Mouse (Mus musculus) heart, embryonic 11.5 days (tissue): ENCODE measurements at regions not wholly inside any gene's neighbourhood (a gene's known extent, or its start where the extent isn't known, plus 50 kb on each side); places are given as distances from the start of the nearest gene placed in this dataset.

Experiments
- ATAC-seq: fragments of 200-750 bp; cut with Nextera tagmentation; replicated peaks from 2 replicates; pipeline ENCODE4 v1.8.0; 2017; ENCODE audit warnings: moderate library complexity; ENCODE audit not compliant: insufficient number of reproducible peaks, low FRiP score, low TSS enrichment
- H3K27ac ChIP-seq: fragments of 300-500 bp; sonication (generic); 2 replicates; pipeline ENCODE4 v1.5.1; 2014; ENCODE audit warnings: mild to moderate bottlenecking, low read depth, low read length
- H3K27me3 ChIP-seq: fragments of 300-500 bp; sonication (generic); 2 replicates; pipeline ENCODE4 v1.6.1; 2014; ENCODE audit warnings: mild to moderate bottlenecking, low read length, mixed read lengths; ENCODE audit not compliant: control insufficient read depth, insufficient read depth
- H3K36me3 ChIP-seq: fragments of 300-500 bp; sonication (generic); 2 replicates; pipeline ENCODE4 v1.6.1; 2014; ENCODE audit warnings: mild to moderate bottlenecking, low read length, moderate library complexity, mixed read lengths; ENCODE audit not compliant: control insufficient read depth, insufficient read depth
- H3K4me1 ChIP-seq: fragments of 300-500 bp; sonication (generic); 2 replicates; pipeline ENCODE4 v1.6.1; 2014; ENCODE audit warnings: low read length; ENCODE audit not compliant: control insufficient read depth, insufficient read depth
- H3K4me2 ChIP-seq: fragments of 300-500 bp; sonication (generic); 2 replicates; pipeline ENCODE4 v1.6.1; 2014; ENCODE audit warnings: mild to moderate bottlenecking, moderate library complexity
- H3K4me3 ChIP-seq: fragments of 300-500 bp; sonication (generic); 2 replicates; pipeline ENCODE4 v1.5.1; 2014; ENCODE audit warnings: low read depth, low read length
- H3K9ac ChIP-seq: fragments of 300-500 bp; sonication (generic); 2 replicates; pipeline ENCODE4 v1.6.1; 2014; ENCODE audit warnings: mild to moderate bottlenecking, low read depth, low read length, moderate library complexity
- H3K9me3 ChIP-seq: fragments of 300-500 bp; sonication (generic); replicated peaks from 2 replicates; pipeline ENCODE4 v1.6.1; 2016; ENCODE audit warnings: low read length; ENCODE audit not compliant: control insufficient read depth
- WGBS: fragments of 180-500 bp; shearing (Covaris S2); extraction: QIAGEN DNeasy Blood & Tissue Kit; methylation state at CpG from one replicate; pipeline ENCODE4 v1.1.7; 2014; ENCODE audit not compliant: insufficient replicate concordance; 5-methylcytosine and 5-hydroxymethylcytosine counted together

- WGBS, result 72% methylated on average over 8 of the region's 8 CpGs
- no peak overlapping the region for H3K27ac ChIP-seq
- H3K9me3 ChIP-seq, result no peaks in the 10 kb centered on the region
- no peak overlapping the region for H3K4me2 ChIP-seq
- no peak for ATAC-seq
- no peaks in the 10 kb centered on the region for H3K27me3 ChIP-seq
- H3K36me3 ChIP-seq, result no peaks in the 10 kb centered on the region
- H3K4me1 ChIP-seq, result peaks cover 9% of the 10 kb centered on the region; the same call in 1 of the 2 replicates
- no peak overlapping the region for H3K9ac ChIP-seq
- H3K4me3 ChIP-seq, result no peak overlapping the region
Observed at GRCm38 (mm10) chr8:103851286-103851685, 250.1 kb upstream of the Cdh5 start.

GRCm38 (mm10) chr8:103853048-103853447 is 248.4 kb upstream of the Cdh5 start:
- H3K4me3 ChIP-seq, result no peak overlapping the region
- H3K4me1 ChIP-seq, result peaks cover 9% of the 10 kb centered on the region; the same call in 1 of the 2 replicates
- H3K4me2 ChIP-seq, result no peak overlapping the region
- H3K27me3 ChIP-seq, result no peaks in the 10 kb centered on the region
- no peak overlapping the region for H3K27ac ChIP-seq
- H3K9ac ChIP-seq, result no peak overlapping the region
- 0 out of 2 replicates have a peak, but pooled peaks have one; percentile 19 for ATAC-seq
- no peaks in the 10 kb centered on the region for H3K36me3 ChIP-seq
- 69% methylated on average over 4 of the region's 4 CpGs for WGBS
- H3K9me3 ChIP-seq, result no peaks in the 10 kb centered on the region

GRCm38 (mm10) chr8:103855291-103855690 is 246.1 kb upstream of the Cdh5 start:
- Histone ChIP-seq H3K4me2 (peak overlapping the region; percentile 3; the same call in 1 of the 2 replicates), H3K27ac (0 out of 2 replicates have a peak overlapping the region, but pooled peaks have one; percentile 7)
- WGBS, result 42% methylated on average over 9 of the region's 9 CpGs

GRCm38 (mm10) chr8:103859130-103859529 is 242.3 kb upstream of the Cdh5 start:
- H3K4me1 ChIP-seq, result peaks cover 5% of the 10 kb centered on the region; the same call in 1 of the 2 replicates
- no peaks in the 10 kb centered on the region for H3K36me3 ChIP-seq
- H3K9ac ChIP-seq, result no peak overlapping the region
- WGBS, result 68% methylated on average over 1 of the region's 1 CpGs
- H3K27ac ChIP-seq, result no peak overlapping the region
- ATAC-seq, result no peak
- no peak overlapping the region for H3K4me3 ChIP-seq
- no peak overlapping the region for H3K4me2 ChIP-seq
- H3K27me3 ChIP-seq, result no peaks in the 10 kb centered on the region
- H3K9me3 ChIP-seq, result no peaks in the 10 kb centered on the region

More at GRCm38 (mm10) chr8:103855291-103855690, 246.1 kb upstream of the Cdh5 start:
- no peak overlapping the region for H3K4me3 ChIP-seq
- no peak overlapping the region for H3K9ac ChIP-seq
- no peaks in the 10 kb centered on the region for H3K9me3 ChIP-seq
- H3K27me3 ChIP-seq, result no peaks in the 10 kb centered on the region
- ATAC-seq, result 0 out of 2 replicates have a peak, but pooled peaks have one; percentile 37
- H3K4me1 ChIP-seq, result peaks cover 9% of the 10 kb centered on the region; the same call in 1 of the 2 replicates
- no peaks in the 10 kb centered on the region for H3K36me3 ChIP-seq

GRCm38 (mm10) chr8:103873598-103874502 is 227.6 kb upstream of the Cdh5 start:
- Histone ChIP-seq H3K4me3 (no peak overlapping the region), H3K9me3 (no peaks in the 10 kb centered on the region), H3K36me3 (no peaks in the 10 kb centered on the region), H3K27ac (peak overlapping the region; percentile 59), H3K27me3 (no peaks in the 10 kb centered on the region), H3K4me1 (peaks cover 18% of the 10 kb centered on the region), H3K4me2 (no peak overlapping the region), H3K9ac (no peak overlapping the region)
- peak; percentile 70 for ATAC-seq
- 17% methylated on average over 7 of the region's 7 CpGs for WGBS

GRCm38 (mm10) chr8:103874506-103874905 is 226.9 kb upstream of the Cdh5 start:
- WGBS, result 36% methylated on average over 8 of the region's 8 CpGs
- H3K4me2 ChIP-seq, result no peak overlapping the region

GRCm38 (mm10) chr8:103879505-103879904 is 221.9 kb upstream of the Cdh5 start:
- no peaks in the 10 kb centered on the region for H3K36me3 ChIP-seq
- no peak for ATAC-seq
- WGBS, result 72% methylated on average over 2 of the region's 2 CpGs

More at GRCm38 (mm10) chr8:103874506-103874905, 226.9 kb upstream of the Cdh5 start:
- H3K4me1 ChIP-seq, result peaks cover 18% of the 10 kb centered on the region
- H3K9me3 ChIP-seq, result no peaks in the 10 kb centered on the region
- no peak for ATAC-seq
- H3K27me3 ChIP-seq, result no peaks in the 10 kb centered on the region
- H3K27ac ChIP-seq, result no peak overlapping the region
- no peak overlapping the region for H3K9ac ChIP-seq
- no peak overlapping the region for H3K4me3 ChIP-seq
- no peaks in the 10 kb centered on the region for H3K36me3 ChIP-seq

GRCm38 (mm10) chr8:103880431-103881145 is 220.8 kb upstream of the Cdh5 start:
- no peak for ATAC-seq
- Histone ChIP-seq H3K27ac (no peak overlapping the region), H3K9me3 (no peaks in the 10 kb centered on the region), H3K9ac (no peak overlapping the region), H3K36me3 (no peaks in the 10 kb centered on the region), H3K4me3 (no peak overlapping the region), H3K27me3 (no peaks in the 10 kb centered on the region), H3K4me1 (no peaks in the 10 kb centered on the region), H3K4me2 (no peak overlapping the region)
- WGBS, result 82% methylated on average over 14 of the region's 14 CpGs

More at GRCm38 (mm10) chr8:103879505-103879904, 221.9 kb upstream of the Cdh5 start:
- Histone ChIP-seq H3K27me3 (no peaks in the 10 kb centered on the region), H3K4me2 (no peak overlapping the region), H3K27ac (no peak overlapping the region), H3K9ac (no peak overlapping the region), H3K4me3 (no peak overlapping the region), H3K9me3 (no peaks in the 10 kb centered on the region), H3K4me1 (peaks cover 2% of the 10 kb centered on the region; the same call in 1 of the 2 replicates)
